Mouse (Mus musculus): ENCODE data around the gene Mylk4. TPM values are rescaled to one million over a fixed set of nuclear protein-coding genes. Genes with fewer than 3 reads are reported as not detected.
A peak's percentile ranks its signal among the peaks of the same experiment; 100 is the strongest.

The Mylk4 gene
- total RNA-seq, 2 experiments from 2014 or later = 55.6 to 59.7 TPM

- peak; percentile 52 for DNase-seq
These were observed 77.0 kb downstream of the Mylk4 start for GRCm38 (mm10) chr13:32706651-32707288.

GRCm38 (mm10) chr13:32705315-32705714, 78.4 kb downstream of the Mylk4 start:
- no peak for DNase-seq

- no peak for DNase-seq
These were observed 78.8 kb downstream of the Mylk4 start for GRCm38 (mm10) chr13:32704911-32705310.

- no peak for DNase-seq
These were observed 82.2 kb downstream of the Mylk4 start for GRCm38 (mm10) chr13:32701564-32701963.

GRCm38 (mm10) chr13:32699376-32699775, 84.4 kb downstream of the Mylk4 start:
- no peak for DNase-seq

- DNase-seq = no peak
These were observed 84.8 kb downstream of the Mylk4 start for GRCm38 (mm10) chr13:32698956-32699355.

GRCm38 (mm10) chr13:32693886-32694455, 89.8 kb downstream of the Mylk4 start:
- no peak for DNase-seq

GRCm38 (mm10) chr13:32692563-32692962, 91.2 kb downstream of the Mylk4 start:
- no peak for DNase-seq

- DNase-seq = no peak
These were observed 93.5 kb downstream of the Mylk4 start for GRCm38 (mm10) chr13:32690279-32690678.

- peak; percentile 85 for DNase-seq
These were observed 102.8 kb downstream of the Mylk4 start for GRCm38 (mm10) chr13:32680868-32681515.

- peak; percentile 70 for DNase-seq
These were observed 103.6 kb downstream of the Mylk4 start for GRCm38 (mm10) chr13:32680121-32680551.

GRCm38 (mm10) chr13:32678998-32679397, 104.8 kb downstream of the Mylk4 start:
- no peak for DNase-seq

GRCm38 (mm10) chr13:32670782-32671181, 113.0 kb downstream of the Mylk4 start:
- DNase-seq = no peak

GRCm38 (mm10) chr13:32668296-32668695, 115.5 kb downstream of the Mylk4 start:
- peak; percentile 6 for DNase-seq

- DNase-seq = no peak
These were observed 116.4 kb downstream of the Mylk4 start for GRCm38 (mm10) chr13:32667386-32667785.

- DNase-seq = peak; percentile 31
These were observed 121.7 kb downstream of the Mylk4 start for GRCm38 (mm10) chr13:32662041-32662440.

- DNase-seq = peak; percentile 18
These were observed 123.5 kb downstream of the Mylk4 start for GRCm38 (mm10) chr13:32660294-32660693.

- DNase-seq = no peak
These were observed 124.5 kb downstream of the Mylk4 start for GRCm38 (mm10) chr13:32659271-32659670.

- no peak for DNase-seq
These were observed 126.2 kb downstream of the Mylk4 start for GRCm38 (mm10) chr13:32657583-32657982.
